Mouse (Mus musculus): ENCODE results near the gene Cntn6.

- TF ChIP-seq POLR2A (IDR thresholded peaks at IDR 0.05; ENCODE audit: borderline replicate concordance, extremely low read depth, low read depth, low read length) (no peak), CTCF (IDR thresholded peaks at IDR 0.05; ENCODE audit: insufficient read depth, low read length) (no peak)
Observed at GRCm38 (mm10) chr6:104495801-104496200, 3.2 kb downstream of the Cntn6 start.
